Mouse (Mus musculus) kidney, postnatal 36 days (tissue): Measurements from ENCODE around the gene Zswim9.

Experiments
- DNase-seq, 2 experiments: peaks; one replicate each; pipeline ENCODE4 v3.0.0; 2021 to 2022; ENCODE audit warnings: mixed read lengths in 2 of 2

Gene Zswim9

DNA sequence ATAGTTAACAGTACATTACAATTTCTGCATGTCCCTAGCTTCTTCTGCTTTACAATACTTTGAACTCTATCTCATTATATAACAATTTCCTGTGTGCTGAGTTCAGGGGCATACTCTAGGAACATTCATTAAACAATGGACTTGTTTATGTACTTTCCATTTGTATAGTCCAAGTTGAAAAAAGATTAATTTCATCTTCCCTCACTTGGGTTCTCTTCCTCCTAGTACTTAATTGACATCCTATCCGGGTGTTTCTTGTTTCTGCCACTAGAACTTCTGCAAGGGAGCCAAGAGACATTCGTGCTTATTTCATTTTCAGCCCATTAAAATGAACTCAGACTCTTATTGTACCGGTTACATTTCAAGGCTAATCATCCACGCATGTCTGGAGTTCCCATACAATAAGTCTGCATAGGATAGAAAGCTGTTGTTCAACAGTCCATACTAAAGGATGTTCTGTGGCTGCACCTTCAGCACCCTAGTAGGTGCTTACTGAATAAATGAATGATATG lies 9.7 kb downstream of the Zswim9 start:
- DNase-seq, result no peak

DNA sequence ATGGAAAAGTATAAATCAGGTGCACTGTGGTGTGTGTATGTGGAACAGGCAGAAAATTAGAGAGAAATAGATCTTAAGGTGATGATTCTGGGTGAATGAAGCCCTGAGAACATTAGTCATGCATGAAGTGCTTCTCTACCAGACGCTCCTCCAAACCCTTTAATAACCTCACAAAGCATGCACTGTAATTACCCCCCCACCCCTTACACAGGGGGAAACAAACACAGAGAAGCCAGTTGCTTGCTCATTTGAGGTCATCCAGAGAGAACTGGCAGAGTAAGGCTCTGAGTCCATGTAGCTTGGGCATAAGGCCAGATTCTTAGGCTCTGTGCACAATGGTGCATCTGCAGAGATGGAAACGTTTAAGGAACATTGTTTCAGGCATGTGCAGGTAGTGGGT lies 14.1 kb downstream of the Zswim9 start:
- DNase-seq, result no peak

DNA sequence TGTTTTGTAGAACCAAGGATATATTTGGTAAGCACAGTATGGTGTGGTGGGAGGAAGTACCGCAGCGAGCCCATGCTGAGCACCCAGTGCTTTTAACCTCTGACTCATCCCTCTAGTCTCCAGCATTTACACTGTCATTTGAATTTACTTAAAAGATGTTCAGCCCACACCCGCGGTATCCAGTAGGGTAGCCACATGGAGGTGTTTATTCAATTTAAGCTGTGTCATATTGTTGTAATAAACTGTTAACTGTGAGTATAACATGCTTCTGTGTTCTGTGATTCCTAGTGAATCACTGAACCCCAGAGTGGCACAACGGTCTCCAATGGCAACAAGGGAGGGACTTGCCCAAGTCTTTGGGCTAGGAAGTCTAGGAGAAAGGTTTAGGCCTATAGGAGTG lies 14.7 kb downstream of the Zswim9 start:
- no peak for DNase-seq

DNA sequence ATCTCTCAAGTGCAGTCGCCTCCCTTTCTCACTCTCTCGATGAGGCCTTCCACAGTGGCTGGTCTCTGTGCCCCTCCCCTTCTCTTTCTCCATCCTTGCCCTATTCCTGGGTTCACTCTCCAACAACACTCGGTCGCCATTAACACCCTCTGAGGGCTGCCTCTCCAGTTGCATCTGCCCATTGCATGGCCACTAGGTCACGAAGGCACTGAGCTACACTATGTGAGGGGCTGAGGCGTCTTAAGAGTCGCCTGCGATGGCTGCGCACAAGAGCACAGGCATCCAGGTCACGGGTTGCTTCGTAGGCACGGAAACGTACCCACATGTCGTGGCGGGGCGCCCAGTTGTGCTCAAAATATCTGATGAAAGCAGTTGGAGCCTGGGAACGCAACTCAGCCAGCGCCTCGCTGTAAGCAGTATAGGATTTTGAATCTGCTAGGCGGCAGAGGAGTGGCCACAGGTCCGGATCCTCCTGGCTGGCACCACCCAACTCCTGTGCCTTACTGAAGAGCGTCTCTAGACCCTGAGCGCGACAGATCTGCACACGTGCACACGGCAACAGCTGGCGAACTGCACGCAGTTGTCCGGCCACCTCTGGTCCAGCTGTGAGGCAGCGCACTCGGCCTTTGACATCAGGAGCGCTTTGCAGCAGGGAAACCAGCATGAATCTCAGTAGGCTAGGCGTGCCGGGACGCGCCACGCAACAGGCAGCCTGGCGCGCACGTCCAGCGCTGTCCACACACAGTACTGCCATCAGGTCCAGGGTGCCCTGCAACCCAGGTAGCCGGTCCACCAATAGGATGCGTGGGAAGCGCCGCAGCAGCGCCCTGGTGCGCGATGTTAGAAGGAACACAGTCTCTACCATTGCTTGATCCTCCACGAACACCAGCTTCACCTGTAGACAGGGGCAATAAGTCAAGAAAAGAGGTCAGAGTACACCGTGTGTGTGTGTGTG lies 17.5 kb downstream of the Zswim9 start:
- no peak for DNase-seq

DNA sequence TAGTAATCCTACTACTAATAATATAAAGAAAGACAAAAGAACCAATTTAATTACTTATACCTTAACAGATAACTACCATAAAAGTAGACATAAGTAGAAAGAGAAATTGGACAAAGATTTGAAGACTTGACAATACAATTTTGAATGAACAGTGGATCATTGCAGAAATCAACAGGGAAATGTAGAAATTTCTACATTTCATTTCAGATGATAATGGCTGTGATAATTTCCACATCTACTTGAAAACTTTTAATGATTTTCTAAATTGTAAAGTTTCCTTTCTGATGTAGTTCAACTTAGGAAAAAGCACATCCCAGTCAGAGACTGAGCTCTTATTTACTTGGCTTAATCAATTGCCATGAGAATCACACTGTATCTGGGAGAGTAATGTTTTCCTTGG lies 65.8 kb downstream of the Zswim9 start, which contains the start of gene Vmn1r89:
Gene Vmn1r89 (plus strand): TSS at position 301 of the 400 bp plus-strand sequence.
- no peak for DNase-seq
